Mouse (Mus musculus) 3134 (cell line): Measurements from ENCODE around the gene Akt1.

ENCODE experiments used
- DNase-seq: peaks from one replicate; pipeline ENCODE4 v3.0.0-alpha.2; 2011; ENCODE audit warnings: low spot score; ENCODE audit not compliant: insufficient read length; ENCODE audit errors: extremely low read depth

Akt1 gene

DNA sequence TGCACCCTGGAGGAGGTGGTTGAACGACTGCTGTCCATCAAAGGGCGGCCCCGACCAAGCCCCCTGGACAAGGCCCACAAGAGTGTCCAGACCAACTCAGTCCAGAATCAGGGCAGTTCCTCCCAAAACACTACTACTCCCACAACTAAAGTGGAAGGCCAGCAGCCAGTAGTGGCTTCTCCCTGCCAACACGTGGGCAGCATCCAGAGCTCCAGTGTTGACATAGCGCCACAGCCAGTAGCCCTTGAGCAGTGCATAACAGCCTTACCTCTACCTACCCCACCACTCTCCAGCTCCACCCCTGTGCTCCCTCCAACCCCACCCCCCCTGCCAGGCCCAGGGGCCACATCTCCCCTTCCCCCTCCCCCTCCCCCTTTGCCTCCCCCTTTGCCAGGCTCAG is 70.7 kb downstream of the Akt1 start:
- DNase-seq, result no peak
